Mouse (Mus musculus): ENCODE measurements around the gene Dclre1a.

DNA sequence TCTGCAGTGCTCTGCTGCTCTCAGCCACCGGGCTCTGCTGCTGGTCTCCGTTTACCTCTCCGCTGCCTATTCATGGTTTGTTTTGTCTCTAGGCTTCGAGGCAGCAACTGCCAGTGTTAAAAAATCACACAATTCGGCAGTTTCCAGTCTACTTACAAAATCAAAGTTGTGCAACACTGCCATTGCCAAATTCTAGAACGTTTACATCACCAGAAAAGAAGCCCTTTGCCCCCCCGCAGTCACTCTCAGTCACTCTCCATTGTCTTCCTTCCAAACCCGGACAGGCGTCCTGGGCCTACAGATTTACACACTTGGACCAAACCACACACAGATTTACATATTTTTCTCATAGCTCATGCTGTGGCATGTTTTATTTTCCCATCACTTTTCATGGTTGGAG, 13.0 kb downstream of the Dclre1a start:
- TF ChIP-seq GATA1 (IDR thresholded peaks at IDR 0.05; ENCODE audit: low read length) (no peak), TAL1 (IDR thresholded peaks at IDR 0.05; ENCODE audit: low read length) (no peak)
